Mouse (Mus musculus) stomach, postnatal 0 days (tissue): ENCODE measurements around the gene Praf2.

Source experiments
- CTCF ChIP-seq: IDR thresholded peaks from 2 replicates; pipeline ENCODE4 v1.5.1; 2016; ENCODE audit warnings: antibody characterized with exemption, low read depth, mild to moderate bottlenecking, moderate library complexity
- EP300 ChIP-seq: optimal IDR thresholded peaks from 2 replicates; pipeline ENCODE3; 2016; ENCODE audit warnings: antibody characterized with exemption

DNA sequence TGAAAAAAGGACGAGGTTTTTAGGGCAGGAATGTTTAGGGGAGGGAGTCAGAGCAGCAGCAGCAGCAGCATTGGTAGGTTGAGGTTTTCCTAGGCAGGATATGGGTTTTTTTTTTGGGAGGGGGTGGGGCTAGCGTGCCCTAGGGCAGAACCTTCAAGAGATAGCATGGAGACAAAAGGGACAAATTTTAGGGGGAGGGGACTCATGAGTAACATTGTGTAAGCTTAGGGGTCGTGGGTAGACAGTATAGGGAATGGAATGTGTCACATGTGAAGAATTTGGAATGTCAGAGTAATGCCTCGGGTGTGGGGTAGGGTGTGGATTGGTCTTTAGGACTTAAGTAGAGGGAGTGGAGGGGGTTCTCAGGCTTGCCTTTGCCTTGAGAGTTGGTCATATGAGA, 5.5 kb upstream of the Praf2 start:
- no peak for TF ChIP-seq CTCF
- no peak for TF ChIP-seq EP300
